Mouse (Mus musculus) liver, embryonic 13.5 days (tissue): ENCODE data around the gene Rad54l. TPM values are rescaled to one million over a fixed set of nuclear protein-coding genes. Genes with fewer than 3 reads are reported as not detected.
A peak's percentile ranks its signal among the peaks of the same experiment; 100 is the strongest.

Experiments
- ATAC-seq: fragments of 200-750 bp; cut with Nextera tagmentation; 2 replicates; pipeline ENCODE4 v1.8.0; 2017; ENCODE audit warnings: low read depth, mild to moderate bottlenecking, moderate number of reproducible peaks, moderate library complexity
- DNase-seq: peaks from one replicate; pipeline ENCODE4 v3.0.0; 2022
- H3K27ac ChIP-seq: fragments of 300-500 bp; sonication (generic); 2 replicates; pipeline ENCODE4 v1.5.1; 2015; ENCODE audit warnings: moderate library complexity, mild to moderate bottlenecking, inconsistent platforms
- H3K27me3 ChIP-seq: fragments of 300-500 bp; sonication (generic); 2 replicates; pipeline ENCODE4 v1.6.1; 2015; ENCODE audit warnings: mild to moderate bottlenecking, inconsistent platforms
- H3K36me3 ChIP-seq: fragments of 300-500 bp; sonication (generic); 2 replicates; pipeline ENCODE4 v1.6.1; 2015; ENCODE audit warnings: mild to moderate bottlenecking, inconsistent platforms
- H3K4me1 ChIP-seq: fragments of 300-500 bp; sonication (generic); replicated peaks from 2 replicates; pipeline ENCODE4 v1.6.1; 2015; ENCODE audit warnings: inconsistent platforms
- H3K4me2 ChIP-seq: fragments of 300-500 bp; sonication (generic); 2 replicates; pipeline ENCODE4 v1.6.1; 2015; ENCODE audit warnings: inconsistent platforms, mild to moderate bottlenecking, moderate library complexity
- H3K4me3 ChIP-seq: fragments of 300-500 bp; sonication (generic); replicated peaks from 2 replicates; pipeline ENCODE4 v1.5.1; 2015; ENCODE audit warnings: mild to moderate bottlenecking, inconsistent platforms
- H3K9ac ChIP-seq: fragments of 300-500 bp; sonication (generic); 2 replicates; pipeline ENCODE4 v1.6.1; 2015; ENCODE audit warnings: mild to moderate bottlenecking, inconsistent platforms
- H3K9me3 ChIP-seq: fragments of 300-500 bp; sonication (generic); replicated peaks from 2 replicates; pipeline ENCODE4 v1.6.1; 2016; ENCODE audit warnings: inconsistent platforms
- WGBS: fragments of 180-500 bp; shearing (Covaris S2); methylation state at CpG from one replicate; pipeline ENCODE4 v1.1.7; 2015; ENCODE audit not compliant: insufficient replicate concordance; 5-methylcytosine and 5-hydroxymethylcytosine counted together
- polyA plus RNA-seq: library from polyadenylated mRNA; unstranded; fragments of >200 nt; fragmentation: Nextera tagmentation; extraction: Ambion mirVana; gene quantifications from 2 replicates; pipeline ENCODE4 v1.2.1, GENCODE M21; 2015

Rad54l gene
- polyA plus RNA-seq, 1 experiment from 2014 or later = 33.8 TPM

DNA sequence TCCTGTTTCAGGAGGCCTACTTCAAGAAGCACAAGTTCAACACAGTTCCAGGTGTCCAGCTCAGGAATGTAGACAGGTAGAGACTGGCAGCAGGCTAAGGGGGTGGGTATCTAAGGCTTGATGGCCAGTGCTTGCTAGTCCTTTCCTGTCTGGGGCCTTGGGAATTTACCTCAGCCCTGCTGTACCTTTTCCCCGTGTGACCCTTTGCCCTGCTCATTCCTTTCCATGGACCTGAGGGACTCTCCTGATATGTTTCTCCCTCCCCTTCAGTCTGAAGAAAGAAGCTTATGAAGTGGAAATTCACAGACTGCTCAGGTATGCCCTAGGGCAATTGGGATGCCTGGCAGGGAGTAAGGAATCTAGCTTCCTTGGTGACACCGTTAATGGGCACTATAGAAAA lies 34.4 kb upstream of the Rad54l start:
- Histone ChIP-seq H3K4me2 (no peak overlapping the region), H3K36me3 (peaks cover 65% of the 10 kb centered on the region), H3K9me3 (no peaks in the 10 kb centered on the region), H3K27ac (no peak overlapping the region), H3K9ac (no peak overlapping the region), H3K4me3 (no peak overlapping the region), H3K4me1 (peaks cover 11% of the 10 kb centered on the region), H3K27me3 (no peaks in the 10 kb centered on the region)
- no peak for ATAC-seq
- WGBS = 81% methylated on average over 2 of the region's 2 CpGs
- DNase-seq = no peak

DNA sequence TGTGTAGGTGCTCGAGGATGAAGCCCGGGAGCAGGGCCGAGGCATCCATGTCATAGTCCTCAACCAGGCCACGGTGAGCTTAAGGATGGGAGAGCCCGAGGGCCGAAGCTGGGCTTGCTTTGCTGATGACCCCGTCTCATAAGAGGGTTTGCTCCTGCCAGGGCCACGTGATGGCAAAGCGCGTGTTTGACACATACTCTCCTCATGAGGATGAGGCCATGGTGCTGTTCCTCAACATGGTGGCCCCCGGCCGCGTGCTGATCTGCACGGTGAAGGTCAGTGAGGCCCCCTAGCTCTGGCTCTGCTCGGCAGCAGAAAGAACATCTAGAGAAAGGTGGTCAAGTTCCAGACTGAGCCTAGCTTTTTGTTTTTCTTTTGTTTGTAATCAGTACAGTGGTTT lies 29.2 kb upstream of the Rad54l start:
- 89% methylated on average over 15 of the region's 15 CpGs for WGBS
- Histone ChIP-seq H3K27me3 (no peaks in the 10 kb centered on the region), H3K36me3 (peaks cover 59% of the 10 kb centered on the region), H3K4me3 (no peak overlapping the region), H3K4me1 (peaks cover 27% of the 10 kb centered on the region), H3K4me2 (no peak overlapping the region), H3K27ac (no peak overlapping the region; the same call in 1 of the 2 replicates), H3K9ac (no peak overlapping the region), H3K9me3 (no peaks in the 10 kb centered on the region)
- no peak for ATAC-seq
- DNase-seq = no peak

DNA sequence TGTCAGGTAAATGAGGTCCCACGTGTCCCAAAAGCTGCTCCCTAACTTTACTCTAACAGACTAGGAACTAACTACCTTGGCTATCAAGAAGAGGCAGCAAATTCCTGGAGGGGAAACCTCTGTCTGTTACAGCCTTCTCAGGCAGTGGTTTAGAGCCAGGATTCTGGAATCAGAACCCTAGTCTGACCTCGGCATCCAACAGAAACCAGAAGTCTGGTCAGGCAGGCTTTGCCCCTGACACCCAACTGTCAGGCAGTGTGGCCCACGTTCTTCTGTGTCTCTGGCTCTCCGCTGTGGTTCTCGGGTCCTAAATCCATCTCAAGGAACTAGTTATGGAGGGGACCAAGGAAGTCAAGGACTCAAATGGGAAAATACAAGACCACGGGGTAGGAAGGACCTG lies 27.7 kb upstream of the Rad54l start, which contains the start of gene Lurap1:
Lurap1 (minus strand) TSS at position 101 of the 400 bp plus-strand sequence.
- Histone ChIP-seq H3K4me3 (peak within 1 kb of the TSS; percentile 74), H3K27ac (peak within 1 kb of the TSS; percentile 77), H3K9ac (peak within 1 kb of the TSS; percentile 88), H3K4me1 (peaks cover 27% of the 10 kb centered on the region), H3K36me3 (peaks cover 46% of the 10 kb centered on the region), H3K9me3 (no peaks in the 10 kb centered on the region), H3K27me3 (no peaks in the 10 kb centered on the region), H3K4me2 (peak within 1 kb of the TSS; percentile 92)
- ATAC-seq (no peak), DNase-seq (no peak)
- 62% methylated on average over 6 of the region's 6 CpGs for WGBS

DNA sequence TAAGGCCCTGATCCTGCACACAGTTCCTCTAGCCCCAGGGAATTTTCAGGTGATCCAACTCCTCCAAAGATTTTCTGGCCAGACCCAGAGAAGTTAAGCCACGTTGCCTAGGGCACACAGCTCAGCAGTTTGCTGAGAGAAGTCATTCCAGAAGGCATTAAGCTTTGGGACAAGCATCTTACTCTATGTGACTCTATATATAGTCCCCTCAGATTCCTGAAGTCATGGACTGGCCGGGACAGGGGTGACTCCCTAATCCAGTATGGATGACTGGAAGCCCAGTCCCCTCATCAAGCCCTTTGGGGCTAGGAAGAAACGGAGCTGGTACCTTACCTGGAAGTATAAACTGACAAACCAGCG lies 27.4 kb upstream of the Rad54l start:
- DNase-seq (no peak), ATAC-seq (no peak; the same call in 1 of the 2 replicates)
- Histone ChIP-seq H3K27me3 (no peaks in the 10 kb centered on the region), H3K27ac (peak overlapping the region; percentile 74), H3K4me2 (peak overlapping the region; percentile 92), H3K9ac (peak overlapping the region; percentile 88), H3K4me1 (peaks cover 27% of the 10 kb centered on the region), H3K36me3 (peaks cover 42% of the 10 kb centered on the region), H3K9me3 (no peaks in the 10 kb centered on the region), H3K4me3 (peak overlapping the region; percentile 74)
- 26% methylated on average over 4 of the region's 4 CpGs for WGBS

DNA sequence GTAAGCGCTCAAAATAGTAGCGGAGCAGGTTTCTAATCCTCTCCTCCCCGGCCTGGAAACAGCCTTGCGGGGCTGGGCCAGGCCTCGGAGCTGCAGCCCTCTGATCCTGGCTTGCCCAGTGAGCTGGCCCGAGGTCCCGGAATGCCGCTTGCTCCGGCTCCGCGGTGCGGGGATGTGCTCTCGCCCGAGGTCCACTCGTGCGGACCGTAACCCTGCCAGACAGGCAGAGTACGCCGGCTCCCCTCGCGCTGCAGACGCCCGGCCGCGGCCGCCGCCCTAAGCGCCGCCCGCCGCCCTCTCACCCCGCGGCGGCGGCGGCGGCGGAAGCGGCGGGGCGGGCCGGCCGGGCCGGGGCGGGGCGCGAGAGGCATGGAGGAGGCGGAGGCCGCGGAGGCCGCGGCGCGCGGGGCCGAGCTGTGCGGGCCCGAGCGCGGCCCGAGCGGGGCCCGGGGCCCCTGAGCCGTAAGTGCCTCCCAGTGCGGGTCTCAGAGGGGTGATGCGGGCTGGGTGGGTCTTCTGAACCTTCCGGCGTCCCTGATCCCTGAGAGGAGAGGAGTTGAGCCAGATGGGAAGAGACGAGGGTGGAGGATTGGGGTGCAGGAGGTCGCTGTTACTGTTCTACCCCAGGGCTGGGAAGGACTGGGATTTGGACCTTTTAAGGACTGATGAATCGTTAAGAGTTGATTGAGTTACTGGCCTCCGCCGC lies 26.8 kb upstream of the Rad54l start:
- peak; percentile 94 for ATAC-seq
- H3K27ac ChIP-seq = peak overlapping the region; percentile 77
- under 1% methylated on average over 56 of the region's 73 CpGs for WGBS

DNA sequence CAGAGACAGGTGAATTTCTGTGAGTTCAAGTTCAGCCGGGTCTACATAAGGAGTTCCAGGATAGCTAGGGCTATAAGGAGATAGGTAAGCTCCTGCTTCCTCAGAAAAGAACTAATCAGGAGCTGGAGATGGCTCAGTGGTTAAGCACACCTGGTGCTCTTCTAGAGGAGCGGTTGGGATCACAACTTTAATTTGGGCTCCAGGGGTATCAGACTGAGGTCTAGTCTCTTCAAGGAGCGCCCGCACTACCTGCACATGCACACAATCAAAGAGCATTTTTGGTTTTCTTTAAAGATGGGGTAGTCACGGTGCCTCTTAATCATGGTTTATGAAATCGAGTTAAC lies 26.3 kb upstream of the Rad54l start:
- 34% methylated on average over 6 of the region's 6 CpGs for WGBS
- peaks cover 31% of the 10 kb centered on the region for H3K36me3 ChIP-seq
- peaks cover 6% of the 10 kb centered on the region for H3K27me3 ChIP-seq
- ATAC-seq = peak; percentile 2; the same call in 1 of the 2 replicates
- no peak for DNase-seq
- peaks cover 27% of the 10 kb centered on the region for H3K4me1 ChIP-seq
- H3K4me3 ChIP-seq = peak overlapping the region; percentile 74
- H3K9ac ChIP-seq = peak overlapping the region; percentile 88
- H3K9me3 ChIP-seq = no peaks in the 10 kb centered on the region
- H3K27ac ChIP-seq = peak overlapping the region; percentile 77
- H3K4me2 ChIP-seq = peak overlapping the region; percentile 92

More for the DNA sequence above, 26.8 kb upstream of the Rad54l start:
- H3K4me3 ChIP-seq = peak overlapping the region; percentile 74
- H3K4me1 ChIP-seq = peaks cover 27% of the 10 kb centered on the region
- H3K9me3 ChIP-seq = no peaks in the 10 kb centered on the region
- peak overlapping the region; percentile 92 for H3K4me2 ChIP-seq
- DNase-seq = peak; percentile 58
- H3K36me3 ChIP-seq = peaks cover 36% of the 10 kb centered on the region
- H3K27me3 ChIP-seq = peaks cover 1% of the 10 kb centered on the region; the same call in 1 of the 2 replicates
- H3K9ac ChIP-seq = peak overlapping the region; percentile 88

DNA sequence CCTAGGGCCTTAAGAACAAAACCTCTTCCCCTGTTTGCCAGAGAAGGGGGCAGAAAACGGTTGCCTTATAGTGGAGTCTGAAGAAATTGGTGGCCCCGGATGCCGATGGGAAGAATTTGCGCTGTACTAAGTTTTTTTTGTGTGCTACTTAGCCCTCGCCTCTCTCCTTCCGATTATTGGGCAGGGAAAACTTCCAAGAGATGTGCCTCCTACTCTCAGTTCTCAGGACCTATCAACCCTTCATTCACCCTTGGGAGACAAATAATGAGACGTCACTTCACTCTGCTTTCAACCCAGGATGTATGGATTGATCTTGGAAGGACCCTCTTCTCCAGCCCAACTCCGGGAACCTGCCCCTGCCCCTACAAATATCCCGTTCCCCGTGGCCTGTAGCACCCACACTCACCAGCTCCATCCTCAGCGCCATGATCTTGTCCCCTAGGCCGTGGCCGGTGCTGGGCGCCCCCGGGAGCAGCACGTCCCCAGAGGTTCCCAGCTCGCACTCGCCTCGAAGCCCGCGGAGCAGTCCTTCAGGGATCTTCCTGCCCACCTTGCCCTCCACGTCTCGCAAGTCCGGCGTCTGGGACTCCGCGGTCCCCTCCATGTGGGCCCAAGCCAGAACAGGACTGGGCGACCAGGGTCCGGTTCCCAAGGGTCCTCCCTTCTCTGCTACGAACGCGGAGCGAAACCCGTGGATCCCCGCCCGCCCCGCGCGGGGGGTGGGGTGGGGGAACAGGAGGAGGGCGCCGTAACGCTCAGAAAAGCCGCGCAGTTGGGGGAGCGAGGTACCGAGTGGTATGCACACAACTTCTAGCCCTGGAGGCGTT lies 20.6 kb upstream of the Rad54l start:
- Histone ChIP-seq H3K27me3 (peaks cover 54% of the 10 kb centered on the region), H3K4me1 (peaks cover 13% of the 10 kb centered on the region; the same call in 1 of the 2 replicates), H3K4me2 (peak overlapping the region; percentile 77), H3K36me3 (no peaks in the 10 kb centered on the region), H3K9ac (peak overlapping the region; percentile 56), H3K27ac (no peak overlapping the region), H3K4me3 (peak overlapping the region; percentile 59), H3K9me3 (no peaks in the 10 kb centered on the region)
- 0 out of 2 replicates have a peak, but pooled peaks have one; percentile 31 for ATAC-seq
- DNase-seq = peak; percentile 9
- 2% methylated on average over 47 of the region's 47 CpGs for WGBS

DNA sequence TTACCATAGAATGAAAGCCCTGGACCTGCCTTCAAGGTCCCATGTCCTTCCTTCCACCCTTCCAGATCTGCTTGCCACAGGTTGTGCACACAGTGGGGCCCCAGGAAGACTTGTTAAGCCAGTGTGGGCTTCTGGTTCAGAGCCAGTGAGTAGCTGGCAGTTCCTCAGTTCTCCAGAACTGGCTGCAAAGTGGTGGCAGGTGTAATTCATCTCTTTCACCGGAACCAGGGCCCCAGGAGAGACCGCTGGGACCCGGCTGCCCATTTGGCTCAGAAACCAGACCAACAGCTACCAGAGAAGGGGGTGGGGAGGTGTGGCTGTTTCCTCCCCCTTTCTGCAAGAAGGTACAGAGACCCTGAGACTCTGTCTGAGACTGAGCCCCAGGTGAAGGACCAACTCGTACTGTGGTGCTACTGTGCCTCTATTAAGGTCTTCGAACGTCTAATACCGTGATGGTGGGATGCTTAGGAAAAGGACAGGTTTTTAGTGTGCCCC lies 19.9 kb upstream of the Rad54l start:
- no peak for DNase-seq
- H3K4me1 ChIP-seq = peaks cover 13% of the 10 kb centered on the region; the same call in 1 of the 2 replicates
- H3K4me3 ChIP-seq = peak overlapping the region; percentile 59; the same call in 1 of the 2 replicates
- no peaks in the 10 kb centered on the region for H3K36me3 ChIP-seq
- no peak overlapping the region for H3K9ac ChIP-seq
- ATAC-seq = no peak
- no peak overlapping the region for H3K27ac ChIP-seq
- WGBS = 15% methylated on average over 7 of the region's 7 CpGs
- peak overlapping the region; percentile 77 for H3K4me2 ChIP-seq
- H3K27me3 ChIP-seq = peaks cover 54% of the 10 kb centered on the region
- H3K9me3 ChIP-seq = no peaks in the 10 kb centered on the region

DNA sequence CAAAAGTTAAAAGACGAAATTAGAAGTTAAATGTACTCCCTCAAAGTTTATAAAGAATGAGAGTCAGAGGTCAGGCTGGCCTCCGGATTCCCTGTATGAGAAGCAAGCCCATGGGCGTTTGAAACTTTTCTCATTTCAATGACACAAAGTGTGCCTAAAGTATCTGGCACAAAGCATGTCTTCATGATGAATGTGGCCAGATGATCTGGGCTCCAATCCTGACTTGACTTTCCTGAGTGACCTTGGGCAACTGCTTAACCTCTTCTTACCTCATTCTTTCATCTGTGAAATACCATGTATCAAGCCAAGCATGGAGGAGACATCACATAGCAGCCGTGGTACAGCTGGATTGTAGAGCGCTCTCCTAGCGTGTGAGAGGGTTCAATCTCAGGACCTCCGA lies 18.8 kb upstream of the Rad54l start:
- H3K4me2 ChIP-seq = no peak overlapping the region
- peaks cover 54% of the 10 kb centered on the region for H3K27me3 ChIP-seq
- H3K9me3 ChIP-seq = no peaks in the 10 kb centered on the region
- no peak overlapping the region for H3K4me3 ChIP-seq
- peaks cover 13% of the 10 kb centered on the region; the same call in 1 of the 2 replicates for H3K4me1 ChIP-seq
- H3K9ac ChIP-seq = no peak overlapping the region
- H3K27ac ChIP-seq = no peak overlapping the region
- ATAC-seq = no peak
- H3K36me3 ChIP-seq = no peaks in the 10 kb centered on the region
- WGBS = 68% methylated on average over 7 of the region's 7 CpGs
- DNase-seq = no peak

DNA sequence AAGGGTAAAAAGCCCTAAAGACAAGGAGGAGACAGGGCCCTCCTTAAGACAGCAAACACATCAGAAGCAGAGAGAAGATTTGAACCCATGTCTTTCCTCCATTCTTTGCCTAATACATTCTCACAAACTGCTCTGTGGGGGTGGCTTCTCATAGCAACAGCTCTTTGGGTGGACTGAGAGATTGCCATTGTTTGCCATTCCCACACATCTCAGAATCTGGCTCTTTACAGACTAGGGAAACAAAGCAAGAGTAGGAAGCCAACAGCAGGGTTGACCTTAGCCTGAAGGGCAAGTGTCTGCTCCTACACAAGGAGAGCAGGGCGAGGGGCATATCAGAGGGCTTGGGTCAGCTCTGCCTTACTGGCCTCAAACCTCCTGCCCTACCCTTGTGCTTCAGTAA lies 18.2 kb upstream of the Rad54l start:
- Histone ChIP-seq H3K9me3 (no peaks in the 10 kb centered on the region), H3K27me3 (peaks cover 54% of the 10 kb centered on the region)

More for the DNA sequence above, 18.2 kb upstream of the Rad54l start:
- no peaks in the 10 kb centered on the region for H3K36me3 ChIP-seq
- DNase-seq = no peak
- no peak for ATAC-seq
- 53% methylated on average over 1 of the region's 1 CpGs for WGBS
- H3K4me3 ChIP-seq = no peak overlapping the region
- no peak overlapping the region for H3K9ac ChIP-seq
- no peak overlapping the region for H3K4me2 ChIP-seq
- no peak overlapping the region for H3K27ac ChIP-seq
- H3K4me1 ChIP-seq = peaks cover 13% of the 10 kb centered on the region; the same call in 1 of the 2 replicates
